Mouse (Mus musculus): ENCODE measurements around the gene Cacnb2.

The Cacnb2 gene

GRCm38 (mm10) chr2:14774857-14775495, 172.1 kb downstream of the Cacnb2 start:
- no peak for DNase-seq

- no peak for DNase-seq
Measured at GRCm38 (mm10) chr2:14787983-14788382, 185.1 kb downstream of the Cacnb2 start.

- DNase-seq: no peak
Measured at GRCm38 (mm10) chr2:14801446-14802046, 198.7 kb downstream of the Cacnb2 start.

- peak; percentile 3 for DNase-seq
Measured at GRCm38 (mm10) chr2:14807650-14808347, 204.9 kb downstream of the Cacnb2 start.

GRCm38 (mm10) chr2:14814977-14815376, 212.1 kb downstream of the Cacnb2 start:
- no peak for DNase-seq

- no peak for DNase-seq
Measured at GRCm38 (mm10) chr2:14818651-14819050, 215.8 kb downstream of the Cacnb2 start.

- no peak for DNase-seq
Measured at GRCm38 (mm10) chr2:14820946-14821345, 218.1 kb downstream of the Cacnb2 start.

- DNase-seq: peak; percentile 15
Measured at GRCm38 (mm10) chr2:14823105-14823504, 220.2 kb downstream of the Cacnb2 start.

GRCm38 (mm10) chr2:14823816-14824348, 221.0 kb downstream of the Cacnb2 start:
- DNase-seq: peak; percentile 81

GRCm38 (mm10) chr2:14825146-14825545, 222.3 kb downstream of the Cacnb2 start:
- no peak for DNase-seq

- peak; percentile 11 for DNase-seq
Measured at GRCm38 (mm10) chr2:14829451-14829850, 226.6 kb downstream of the Cacnb2 start.

GRCm38 (mm10) chr2:14831308-14831707, 228.4 kb downstream of the Cacnb2 start:
- no peak for DNase-seq

- peak; percentile 35 for DNase-seq
Measured at GRCm38 (mm10) chr2:14834700-14835317, 231.9 kb downstream of the Cacnb2 start.

- no peak for DNase-seq
Measured at GRCm38 (mm10) chr2:14841272-14841671, 238.4 kb downstream of the Cacnb2 start.

- no peak for DNase-seq
Measured at GRCm38 (mm10) chr2:14846727-14847126, 243.8 kb downstream of the Cacnb2 start.

GRCm38 (mm10) chr2:14847188-14847587, 244.3 kb downstream of the Cacnb2 start:
- no peak for DNase-seq

- no peak for DNase-seq
Measured at GRCm38 (mm10) chr2:14850831-14851230, 247.9 kb downstream of the Cacnb2 start.

- DNase-seq: peak; percentile 66
Measured at GRCm38 (mm10) chr2:14851383-14851782, 248.5 kb downstream of the Cacnb2 start.

GRCm38 (mm10) chr2:14854054-14854453, 251.2 kb downstream of the Cacnb2 start:
- no peak for DNase-seq

GRCm38 (mm10) chr2:14858301-14858700, 255.4 kb downstream of the Cacnb2 start:
- no peak for DNase-seq

- no peak for DNase-seq
Measured at GRCm38 (mm10) chr2:14860350-14860749, 257.5 kb downstream of the Cacnb2 start.

- no peak for DNase-seq
Measured at GRCm38 (mm10) chr2:14861613-14862012, 258.7 kb downstream of the Cacnb2 start.

- DNase-seq: no peak
Measured at GRCm38 (mm10) chr2:14862981-14863380, 260.1 kb downstream of the Cacnb2 start.

Data from lung, postnatal 36 days (tissue).